ENCODE assay signal across 8 mouse cellular contexts in genomic region chr2:104122505-104123378, GRCm38 (mm10). TPM values are rescaled to one million over a fixed set of nuclear protein-coding genes. Genes with fewer than 3 reads are reported as not detected.
DNase-seq lines count a peak whose midpoint lies in the region; ATAC-seq and TF ChIP-seq lines count a peak whose summit lies in the region.

TSS of gene A930018P22Rik (plus strand) at chr2:104122769.

- peak within 1 kb of the TSS; percentile 95 for H3K4me2 ChIP-seq in kidney, embryonic 14.5 days (replicated peaks; ENCODE audit: low read depth, low read length)
- H3K4me2 ChIP-seq in limb, embryonic 14.5 days (replicated peaks; ENCODE audit: low read depth, low read length, severe bottlenecking): peak within 1 kb of the TSS; percentile 96
- peak within 1 kb of the TSS; percentile 79 for H3K4me2 ChIP-seq in midbrain, embryonic 16.5 days (ENCODE audit: low read length)

- WGBS in heart, embryonic 10.5 days: under 1% methylated on average over 67 of the region's 74 CpGs
- WGBS in kidney, embryonic 14.5 days: under 1% methylated on average over 74 of the region's 74 CpGs
- WGBS in limb, embryonic 14.5 days: under 1% methylated on average over 66 of the region's 74 CpGs
- under 1% methylated on average over 69 of the region's 74 CpGs for WGBS in midbrain, embryonic 16.5 days
- WGBS in spleen, adult 2 months: 1% methylated on average over 74 of the region's 74 CpGs

- no peaks in the 10 kb centered on the region for H3K79me2 ChIP-seq in C2C12 (ENCODE audit: control insufficient read depth, insufficient read depth)

- H3K79me3 ChIP-seq in C2C12 (ENCODE audit: low read depth): no peaks in the 10 kb centered on the region

- H3ac ChIP-seq in C2C12 (ENCODE audit: control insufficient read depth, insufficient read length, low read depth): peak within 1 kb of the TSS; percentile 72

- no peak for TF ChIP-seq POLR2A in embryonic fibroblast, embryonic 13.5 days (IDR thresholded peaks at IDR 0.05; ENCODE audit: low read depth, low read length)
- TF ChIP-seq POLR2A in limb, embryonic 14.5 days (IDR thresholded peaks at IDR 0.05; ENCODE audit: borderline replicate concordance, extremely low read depth, insufficient read depth, insufficient read length): no peak
- no peak for TF ChIP-seq POLR2A in spleen, adult 2 months (IDR thresholded peaks at IDR 0.05; ENCODE audit: low read depth, low read length)

- peak; percentile 94 for DNase-seq in brain, adult 2 months (ENCODE audit: low read depth, low spot score)
- DNase-seq in heart, embryonic 10.5 days (ENCODE audit: low spot score): peak; percentile 98
- peak; percentile 93 for DNase-seq in limb, embryonic 14.5 days (ENCODE audit: low spot score)
- peak; percentile 25 to 69 for DNase-seq in spleen, adult 2 months (ENCODE audit: low read depth in 1 of 2, low spot score in 2 of 2)

- no peaks in the 10 kb centered on the region for H3K27me3 ChIP-seq in C2C12 (ENCODE audit: control insufficient read depth, insufficient read depth, insufficient read length)
- H3K27me3 ChIP-seq in heart, embryonic 10.5 days (ENCODE audit: insufficient read depth, poor library complexity, severe bottlenecking): 0 out of 2 replicates have a peak, but pooled peaks cover 7% of the 10 kb centered on the region
- no peaks in the 10 kb centered on the region for H3K27me3 ChIP-seq in kidney, embryonic 14.5 days (ENCODE audit: control insufficient read depth, insufficient read depth, low read length)
- H3K27me3 ChIP-seq in limb, embryonic 14.5 days (ENCODE audit: control insufficient read depth, insufficient read depth, low read length): peaks cover 9% of the 10 kb centered on the region; the same call in 1 of the 2 replicates
- H3K27me3 ChIP-seq in midbrain, embryonic 16.5 days (ENCODE audit: control insufficient read depth, insufficient read depth, low read depth, low read length): peaks cover 7% of the 10 kb centered on the region; the same call in 1 of the 2 replicates
- peaks cover 9% of the 10 kb centered on the region for H3K27me3 ChIP-seq in spleen, adult 2 months (ENCODE audit: control insufficient read depth, insufficient read depth, low read length)

- peak; percentile 94 for ATAC-seq in kidney, embryonic 14.5 days (ENCODE audit: low FRiP score, low TSS enrichment)
- ATAC-seq in limb, embryonic 14.5 days (ENCODE audit: low FRiP score, low read depth): peak; percentile 96
- peak; percentile 97 for ATAC-seq in midbrain, embryonic 16.5 days

- H3K27ac ChIP-seq in embryonic fibroblast, embryonic 13.5 days (ENCODE audit: insufficient read depth, low read length): peak within 1 kb of the TSS; percentile 14; the same call in 1 of the 2 replicates
- peak within 1 kb of the TSS; percentile 97 for H3K27ac ChIP-seq in heart, embryonic 10.5 days
- no peak within 1 kb of the TSS for H3K27ac ChIP-seq in kidney, embryonic 14.5 days (ENCODE audit: low read depth, low read length)
- H3K27ac ChIP-seq in limb, embryonic 14.5 days (replicated peaks; ENCODE audit: low read depth, low read length): peak within 1 kb of the TSS; percentile 44; the same call in 1 of the 2 replicates
- H3K27ac ChIP-seq in midbrain, embryonic 16.5 days (ENCODE audit: low read length): peak within 1 kb of the TSS; percentile 62
- peak within 1 kb of the TSS; percentile 38; the same call in 1 of the 2 replicates for H3K27ac ChIP-seq in spleen, adult 2 months (ENCODE audit: insufficient read depth, low read length)

- TF ChIP-seq CTCF in C2C12 (IDR thresholded peaks at IDR 0.05; ENCODE audit: control insufficient read depth, insufficient read depth, insufficient read length): no peak
- no peak for TF ChIP-seq CTCF in embryonic fibroblast, embryonic 13.5 days (IDR thresholded peaks at IDR 0.05; ENCODE audit: borderline replicate concordance, insufficient read depth, low read length)
- TF ChIP-seq CTCF in spleen, adult 2 months (IDR thresholded peaks at IDR 0.05; ENCODE audit: extremely low read depth, insufficient read depth, insufficient read length, insufficient replicate concordance): no peak

- peak within 1 kb of the TSS; percentile 72 for H3K9ac ChIP-seq in kidney, embryonic 14.5 days (ENCODE audit: low read depth, low read length)
- H3K9ac ChIP-seq in limb, embryonic 14.5 days (ENCODE audit: low read depth, low read length, severe bottlenecking): peak within 1 kb of the TSS; percentile 65
- peak within 1 kb of the TSS; percentile 76 for H3K9ac ChIP-seq in midbrain, embryonic 16.5 days (ENCODE audit: low read depth, low read length)

- H3K9me3 ChIP-seq in heart, embryonic 10.5 days: no peaks in the 10 kb centered on the region
- H3K9me3 ChIP-seq in kidney, embryonic 14.5 days (ENCODE audit: control insufficient read depth, low read length): no peaks in the 10 kb centered on the region
- H3K9me3 ChIP-seq in limb, embryonic 14.5 days (ENCODE audit: control insufficient read depth, low read length): no peaks in the 10 kb centered on the region
- no peaks in the 10 kb centered on the region for H3K9me3 ChIP-seq in midbrain, embryonic 16.5 days (replicated peaks; ENCODE audit: control insufficient read depth, low read length, poor library complexity, severe bottlenecking)

- H3K36me3 ChIP-seq in C2C12 (ENCODE audit: control insufficient read depth, insufficient read depth): no peaks in the 10 kb centered on the region
- no peaks in the 10 kb centered on the region for H3K36me3 ChIP-seq in heart, embryonic 10.5 days
- H3K36me3 ChIP-seq in kidney, embryonic 14.5 days (ENCODE audit: control insufficient read depth, insufficient read depth, low read length): no peaks in the 10 kb centered on the region
- no peaks in the 10 kb centered on the region for H3K36me3 ChIP-seq in limb, embryonic 14.5 days (ENCODE audit: control insufficient read depth, insufficient read depth, low read length)
- H3K36me3 ChIP-seq in midbrain, embryonic 16.5 days (ENCODE audit: control insufficient read depth, insufficient read depth, low read length): no peaks in the 10 kb centered on the region
- H3K36me3 ChIP-seq in spleen, adult 2 months (ENCODE audit: control insufficient read depth, insufficient read depth, low read length): no peaks in the 10 kb centered on the region

- peak within 1 kb of the TSS; percentile 31 for H3K4me3 ChIP-seq in C2C12 (ENCODE audit: insufficient read depth, poor library complexity, severe bottlenecking)
- peak within 1 kb of the TSS; percentile 55 for H3K4me3 ChIP-seq in embryonic fibroblast, embryonic 13.5 days (ENCODE audit: insufficient read depth, low read length)
- peak within 1 kb of the TSS; percentile 83 for H3K4me3 ChIP-seq in heart, embryonic 10.5 days
- H3K4me3 ChIP-seq in kidney, embryonic 14.5 days (ENCODE audit: low read length): peak within 1 kb of the TSS; percentile 75
- H3K4me3 ChIP-seq in limb, embryonic 14.5 days (replicated peaks; ENCODE audit: low read length): peak within 1 kb of the TSS; percentile 62
- H3K4me3 ChIP-seq in midbrain, embryonic 16.5 days (ENCODE audit: low read depth, low read length): peak within 1 kb of the TSS; percentile 71
- peak within 1 kb of the TSS; percentile 66 for H3K4me3 ChIP-seq in spleen, adult 2 months (ENCODE audit: extremely low read depth, insufficient read depth, insufficient read length)

- H3K4me1 ChIP-seq in embryonic fibroblast, embryonic 13.5 days (ENCODE audit: control insufficient read depth, insufficient read depth, low read length): 0 out of 2 replicates have a peak, but pooled peaks cover 3% of the 10 kb centered on the region
- peaks cover 42% of the 10 kb centered on the region for H3K4me1 ChIP-seq in heart, embryonic 10.5 days
- H3K4me1 ChIP-seq in kidney, embryonic 14.5 days (ENCODE audit: control insufficient read depth, insufficient read depth, low read length): peaks cover 5% of the 10 kb centered on the region; the same call in 1 of the 2 replicates
- peaks cover 8% of the 10 kb centered on the region; the same call in 1 of the 2 replicates for H3K4me1 ChIP-seq in limb, embryonic 14.5 days (ENCODE audit: control insufficient read depth, insufficient read depth, low read length)
- peaks cover 4% of the 10 kb centered on the region; the same call in 1 of the 2 replicates for H3K4me1 ChIP-seq in midbrain, embryonic 16.5 days (ENCODE audit: control insufficient read depth, insufficient read depth, low read length)
- peaks cover 4% of the 10 kb centered on the region; the same call in 1 of the 2 replicates for H3K4me1 ChIP-seq in spleen, adult 2 months (ENCODE audit: control insufficient read depth, insufficient read depth, insufficient read length)

TF ChIP-seq in C2C12, 6 proteins besides CTCF, POLR2A, EP300 and RAD21:
- TF ChIP-seq MYOG (IDR thresholded peaks at IDR 0.05; ENCODE audit: control insufficient read depth, extremely low read depth, insufficient read length): no peak
- peak; percentile 23 for TF ChIP-seq MAX (IDR thresholded peaks at IDR 0.05)

RNA-seq across cellular contexts. Expression of gene A930018P22Rik, which starts in this region (rescaled TPM):
- polyA plus RNA-seq in C2C12 (2012; fragmentation: generic; extraction: Trizol): 0.13 TPM
- not detected in 2 replicates for polyA plus RNA-seq in embryonic fibroblast, embryonic 13.5 days (2011; ENCODE audit: insufficient read length, low read depth, missing spikeins)
- 0.55 and 0.71 TPM in 2 replicates for polyA plus RNA-seq in heart, embryonic 10.5 days (2016; fragmentation: Nextera tagmentation; extraction: Ambion mirVana)
- 0.27 TPM in 1 of 2 replicates, not detected in the other for polyA plus RNA-seq in kidney, embryonic 14.5 days (2014; fragmentation: Nextera tagmentation; extraction: Ambion mirVana)
- 0.10 TPM in 1 of 2 replicates, not detected in the other for polyA plus RNA-seq in limb, embryonic 14.5 days (2012; rRNA removed)
- polyA plus RNA-seq in limb, embryonic 14.5 days (2014; fragmentation: Nextera tagmentation; extraction: Ambion mirVana): 0.23 TPM in 1 of 2 replicates, not detected in the other
- not detected in 2 replicates for polyA plus RNA-seq in midbrain, embryonic 16.5 days (2015; fragmentation: Nextera tagmentation; extraction: Ambion mirVana)
- polyA plus RNA-seq in spleen, adult 2 months (2012; rRNA removed): not detected in 2 replicates

Comparison
In these comparisons a context has a peak if more than half of its experiments do, and no peak if none do; other contexts are left out.
1. Peak in DNase-seq, H3K4me3 ChIP-seq and H3K27ac ChIP-seq in heart, embryonic 10.5 days; RNA of the gene not detected or under 1 TPM.
2. Peak in ATAC-seq, H3K4me3 ChIP-seq, H3K9ac ChIP-seq and H3K4me2 ChIP-seq in kidney, embryonic 14.5 days; RNA of the gene not detected or under 1 TPM.
3. Peak in DNase-seq, ATAC-seq, H3K4me3 ChIP-seq, H3K27ac ChIP-seq, H3K9ac ChIP-seq and H3K4me2 ChIP-seq in limb, embryonic 14.5 days; RNA of the gene not detected or under 1 TPM.
4. Peak in ATAC-seq, H3K4me3 ChIP-seq, H3K27ac ChIP-seq, H3K9ac ChIP-seq and H3K4me2 ChIP-seq in midbrain, embryonic 16.5 days; RNA of the gene not detected or under 1 TPM.
5. Peak in DNase-seq, H3K4me3 ChIP-seq and H3K27ac ChIP-seq in spleen, adult 2 months; RNA of the gene not detected or under 1 TPM.
6. H3K4me3 ChIP-seq: peak in every context shown above with its lines; median percentile 83 in heart, embryonic 10.5 days; 75 in kidney, embryonic 14.5 days; 71 in midbrain, embryonic 16.5 days; 66 in spleen, adult 2 months; 62 in limb, embryonic 14.5 days; 55 in embryonic fibroblast, embryonic 13.5 days; 31 in C2C12.
7. DNase-seq: peak in every context shown above with its lines; median percentile 98 in heart, embryonic 10.5 days; 94 in brain, adult 2 months; 93 in limb, embryonic 14.5 days; 47 in spleen, adult 2 months.